Mouse (Mus musculus) ES-Bruce4 (cell line): Measurements from ENCODE around the gene Etv6. TPM values are rescaled to one million over a fixed set of nuclear protein-coding genes. Genes with fewer than 3 reads are reported as not detected.

Experiments
- H3K27ac ChIP-seq: 2 replicates; pipeline ENCODE4 v1.5.1; 2012; ENCODE audit warnings: low read length, inconsistent platforms; ENCODE audit not compliant: insufficient read depth
- H3K27me3 ChIP-seq: 2 replicates; pipeline ENCODE4 v1.6.1; 2012; ENCODE audit warnings: mild to moderate bottlenecking, low read length, inconsistent platforms; ENCODE audit not compliant: control insufficient read depth, poor library complexity, insufficient read depth, severe bottlenecking
- H3K36me3 ChIP-seq: 2 replicates; pipeline ENCODE4 v1.6.1; 2012; ENCODE audit warnings: inconsistent platforms, mild to moderate bottlenecking, low read length, moderate library complexity; ENCODE audit not compliant: control insufficient read depth, poor library complexity, insufficient read depth, severe bottlenecking
- H3K4me1 ChIP-seq: one replicate; pipeline ENCODE4 v1.8.1; 2011; ENCODE audit warnings: low read length; ENCODE audit not compliant: control insufficient read depth, insufficient read depth
- H3K4me3 ChIP-seq: 2 replicates; pipeline ENCODE4 v1.5.1; 2011; ENCODE audit warnings: low read depth, mild to moderate bottlenecking, low read length
- H3K9ac ChIP-seq: 2 replicates; pipeline ENCODE4 v1.6.1; 2012; ENCODE audit warnings: low read depth, mild to moderate bottlenecking, inconsistent platforms; ENCODE audit not compliant: poor library complexity, severe bottlenecking
- H3K9me3 ChIP-seq: replicated peaks from 2 replicates; pipeline ENCODE4 v1.6.1; 2012; ENCODE audit warnings: mild to moderate bottlenecking, low read length, inconsistent platforms; ENCODE audit not compliant: control insufficient read depth, poor library complexity, insufficient read depth, severe bottlenecking
- CTCF ChIP-seq: IDR thresholded peaks from one replicate; pipeline ENCODE4 v1.8.1; 2011; ENCODE audit warnings: low read depth, low read length
- EP300 ChIP-seq: IDR thresholded peaks from 2 replicates; pipeline ENCODE4 v1.6.1; 2011; ENCODE audit warnings: low read depth, low read length; ENCODE audit not compliant: insufficient read depth
- POLR2A ChIP-seq: IDR thresholded peaks from one replicate; pipeline ENCODE4 v1.8.1; 2011; ENCODE audit warnings: low read length; ENCODE audit not compliant: insufficient read depth
- polyA plus RNA-seq: library from polyadenylated mRNA; stranded (reverse); fragments of >200 nt; gene quantifications from 2 replicates; pipeline ENCODE4 v1.2.4, GENCODE M21; 2011; ENCODE audit warnings: low read depth; ENCODE audit not compliant: missing spikeins, insufficient read depth, insufficient read length

Gene Etv6
- polyA plus RNA-seq, 1 experiment: 19.9 TPM

DNA sequence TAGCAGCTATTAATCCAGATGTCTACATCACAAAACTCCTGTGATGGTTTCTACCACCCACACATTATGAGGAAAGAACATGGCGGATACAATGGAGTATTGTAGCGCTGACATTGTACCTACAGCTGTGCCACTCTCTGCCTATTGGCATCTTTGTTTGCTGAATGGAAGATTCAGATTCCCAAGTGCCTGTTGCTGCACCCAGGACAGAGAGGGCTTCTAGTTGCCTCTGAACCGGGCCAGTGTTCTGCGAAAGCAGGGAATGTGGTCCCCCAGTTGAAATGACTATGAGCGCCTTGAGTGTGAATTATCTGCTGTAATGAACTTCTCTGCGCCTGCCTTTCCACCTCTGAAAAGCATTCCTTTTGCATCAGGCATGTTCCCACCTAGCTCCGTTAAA lies 114.1 kb downstream of the Etv6 start:
- H3K4me3 ChIP-seq: no peak overlapping the region
- H3K27me3 ChIP-seq: no peaks in the 10 kb centered on the region
- no peaks in the 10 kb centered on the region for H3K36me3 ChIP-seq
- no peaks in the 10 kb centered on the region for H3K9me3 ChIP-seq
- H3K27ac ChIP-seq: no peak overlapping the region
- H3K4me1 ChIP-seq: no peaks in the 10 kb centered on the region
- H3K9ac ChIP-seq: no peak overlapping the region
- no peak for TF ChIP-seq POLR2A

DNA sequence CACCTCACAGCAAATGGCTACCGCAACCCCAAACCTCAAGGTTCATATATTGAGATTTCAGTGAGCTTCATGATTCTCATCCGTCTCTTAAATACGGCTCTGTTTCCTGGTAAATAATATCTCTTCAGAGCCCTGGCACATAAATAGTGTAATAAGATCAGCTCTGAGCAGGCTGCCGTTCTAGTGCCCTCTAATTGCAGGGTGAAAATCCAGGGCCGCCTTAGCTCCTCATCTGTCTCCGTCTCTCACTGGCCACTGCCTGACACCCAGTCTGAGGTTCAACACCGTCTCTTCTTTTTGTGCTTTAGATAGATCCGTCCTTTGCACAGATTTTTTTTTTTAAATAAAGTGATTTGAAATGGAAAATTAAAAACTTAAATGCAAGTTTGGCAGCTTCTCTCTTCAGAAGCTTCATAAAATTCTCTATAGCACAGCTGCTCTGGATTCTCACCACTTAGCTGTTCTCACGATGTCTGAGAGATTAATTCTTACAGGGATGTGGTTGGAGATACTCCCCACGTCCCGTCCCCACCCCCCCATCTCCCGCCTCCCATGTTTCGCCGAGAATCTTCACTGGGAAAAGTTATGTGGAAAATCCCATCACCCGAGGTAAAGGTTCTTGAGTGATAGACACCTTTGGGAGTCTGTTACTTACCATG lies 115.7 kb downstream of the Etv6 start:
- Histone ChIP-seq H3K4me1 (no peaks in the 10 kb centered on the region), H3K9ac (no peak overlapping the region), H3K27ac (no peak overlapping the region), H3K9me3 (no peaks in the 10 kb centered on the region), H3K36me3 (no peaks in the 10 kb centered on the region), H3K27me3 (no peaks in the 10 kb centered on the region), H3K4me3 (no peak overlapping the region)
- TF ChIP-seq EP300 (no peak), CTCF (no peak), POLR2A (no peak)

DNA sequence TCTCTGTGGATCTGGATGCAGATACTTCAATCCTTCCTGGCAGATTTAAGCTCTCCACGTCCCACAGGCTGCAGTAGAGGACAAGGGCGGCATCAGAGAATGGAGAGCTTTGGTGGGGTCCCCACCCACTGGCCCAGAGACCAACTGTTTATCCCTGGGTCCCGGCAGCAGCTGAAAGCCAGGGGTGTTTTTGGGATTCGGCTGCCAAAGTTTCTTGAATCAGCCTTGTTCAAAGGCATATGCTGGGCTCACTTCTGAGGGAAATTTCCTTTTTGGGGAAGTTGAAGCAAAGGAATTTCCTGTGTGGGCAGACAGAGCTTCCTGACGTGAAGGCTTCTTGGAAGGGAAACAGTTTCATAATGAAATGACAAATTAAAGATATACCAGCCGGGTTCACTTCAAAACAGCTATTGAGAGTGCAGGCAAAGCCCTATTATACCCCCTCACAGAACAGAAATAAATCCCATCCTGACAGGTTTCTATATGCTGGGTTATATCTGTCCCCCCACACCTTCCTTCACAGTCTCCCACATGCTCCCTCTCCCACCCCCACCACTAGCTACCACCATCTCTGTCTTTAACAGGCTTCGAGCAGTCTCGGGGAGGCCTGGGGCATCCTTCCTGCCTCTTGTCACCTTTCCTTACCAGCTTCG lies 116.5 kb downstream of the Etv6 start:
- H3K36me3 ChIP-seq: no peaks in the 10 kb centered on the region
- H3K27me3 ChIP-seq: no peaks in the 10 kb centered on the region
- H3K4me3 ChIP-seq: no peak overlapping the region
- TF ChIP-seq EP300: no peak
- no peak for TF ChIP-seq CTCF
- TF ChIP-seq POLR2A: no peak
- H3K4me1 ChIP-seq: no peaks in the 10 kb centered on the region
- H3K9ac ChIP-seq: no peak overlapping the region
- H3K9me3 ChIP-seq: no peaks in the 10 kb centered on the region
- no peak overlapping the region for H3K27ac ChIP-seq

DNA sequence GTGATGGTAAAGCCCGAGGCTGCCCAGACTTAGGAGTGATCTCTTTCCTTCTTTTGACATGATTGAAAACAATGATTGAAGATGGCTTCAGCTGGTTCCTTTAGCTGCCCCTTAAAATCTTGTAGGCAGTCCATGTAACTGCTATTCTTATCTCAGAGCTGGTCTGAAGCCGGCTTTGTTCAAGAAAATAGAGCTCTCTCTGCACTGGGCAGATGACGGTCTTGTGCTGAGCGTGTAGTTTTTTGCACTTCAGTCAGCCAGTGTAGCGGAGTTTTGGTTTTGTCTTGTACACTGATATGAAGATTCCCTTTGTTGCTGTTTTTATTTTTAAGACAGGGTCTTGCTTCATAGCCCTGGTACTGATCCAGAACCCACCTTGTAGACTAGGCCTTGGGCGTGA lies 117.0 kb downstream of the Etv6 start:
- no peak overlapping the region for H3K27ac ChIP-seq
- H3K9ac ChIP-seq: no peak overlapping the region
- H3K4me3 ChIP-seq: no peak overlapping the region
- H3K9me3 ChIP-seq: no peaks in the 10 kb centered on the region
- H3K4me1 ChIP-seq: no peaks in the 10 kb centered on the region
- TF ChIP-seq CTCF (no peak), EP300 (no peak), POLR2A (no peak)
- H3K27me3 ChIP-seq: no peaks in the 10 kb centered on the region
- no peaks in the 10 kb centered on the region for H3K36me3 ChIP-seq

DNA sequence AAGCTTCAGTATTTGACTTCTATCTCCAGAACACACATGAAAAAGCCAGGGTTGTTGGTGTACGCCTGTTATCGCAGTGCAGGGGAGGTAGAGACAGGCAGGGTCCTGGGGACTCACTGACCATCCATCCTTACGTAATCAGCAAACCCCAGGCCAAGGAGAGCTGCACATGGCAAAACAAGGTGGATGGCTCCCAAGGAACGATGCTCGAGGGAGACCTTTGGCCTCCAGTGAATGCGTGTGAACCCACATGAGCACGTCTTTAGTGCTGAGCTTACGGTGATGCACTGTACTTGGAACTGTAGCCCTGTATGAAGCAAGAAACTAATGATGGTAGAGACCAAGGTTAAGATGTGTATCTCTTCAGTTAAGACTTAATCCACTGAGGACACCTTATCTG lies 119.2 kb downstream of the Etv6 start:
- no peaks in the 10 kb centered on the region for H3K27me3 ChIP-seq
- H3K27ac ChIP-seq: no peak overlapping the region
- TF ChIP-seq POLR2A (no peak), EP300 (no peak), CTCF (no peak)
- H3K4me1 ChIP-seq: no peaks in the 10 kb centered on the region
- no peaks in the 10 kb centered on the region for H3K9me3 ChIP-seq
- no peak overlapping the region for H3K4me3 ChIP-seq
- H3K36me3 ChIP-seq: no peaks in the 10 kb centered on the region
- no peak overlapping the region for H3K9ac ChIP-seq

DNA sequence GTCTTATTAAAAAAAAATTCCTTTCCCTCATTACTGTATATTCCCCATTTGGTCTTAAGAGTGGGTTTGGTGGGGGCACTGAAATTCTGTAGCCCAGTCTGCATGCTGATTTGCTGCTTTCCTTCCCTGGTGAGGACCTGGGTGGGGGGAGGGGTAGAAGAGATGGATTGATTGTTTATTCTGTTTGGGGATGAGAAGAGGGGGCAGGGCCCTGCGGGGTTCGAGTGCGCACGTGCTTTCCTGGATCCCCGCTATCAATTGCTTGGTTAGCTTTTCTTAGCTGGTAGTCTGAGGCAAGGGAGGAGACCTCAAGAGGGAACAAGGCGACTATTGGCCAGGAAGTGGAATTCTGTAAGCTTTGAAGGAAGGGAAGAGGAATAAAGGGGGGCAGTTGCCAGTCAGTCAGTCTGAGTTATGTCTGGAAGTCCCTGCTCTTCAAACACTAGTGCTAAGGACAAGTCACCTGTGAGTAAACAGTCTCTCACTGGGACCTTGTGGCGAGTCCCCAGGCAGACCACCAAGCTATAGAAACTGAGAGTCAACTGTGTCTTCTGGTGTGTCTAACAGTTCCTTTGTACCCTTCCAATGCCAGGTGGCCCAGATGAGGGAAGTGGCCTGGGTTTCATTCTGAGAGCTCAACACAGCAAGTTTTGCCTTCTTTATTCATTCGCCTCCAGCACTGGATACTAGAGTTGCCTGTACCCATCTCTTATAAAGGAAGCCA lies 120.6 kb downstream of the Etv6 start:
- Histone ChIP-seq H3K36me3 (no peaks in the 10 kb centered on the region), H3K27me3 (no peaks in the 10 kb centered on the region), H3K4me1 (no peaks in the 10 kb centered on the region), H3K9ac (no peak overlapping the region), H3K4me3 (no peak overlapping the region), H3K27ac (no peak overlapping the region; the same call in 1 of the 2 replicates), H3K9me3 (no peaks in the 10 kb centered on the region)
- TF ChIP-seq CTCF: no peak
- TF ChIP-seq EP300: 0 out of 2 replicates have a peak, but pooled peaks have one; percentile 22
